Mouse (Mus musculus) liver, embryonic 18 days (tissue): ENCODE measurements around the gene Mal. TPM values are rescaled to one million over a fixed set of nuclear protein-coding genes. Genes with fewer than 3 reads are reported as not detected.

ENCODE experiments used
- polyA plus RNA-seq: library from polyadenylated mRNA; depleted of rRNA; stranded (reverse); fragments of >200 nt; gene quantifications from 2 replicates; pipeline ENCODE4 v1.2.3, GENCODE M21; 2012; rRNA removed

Gene Mal
- polyA plus RNA-seq, result 0.03 and 0.10 TPM in 2 replicates

GRCm38 (mm10) chr2:127656086-127656720, at the start of gene Mal:
Mal (minus strand) TSS chr2:127656695.

GRCm38 (mm10) chr2:127586694-127587513, 69.6 kb downstream of the Mal start, which contains the start of the genes Zfp661 and Mrps5:
Zfp661 (minus strand) TSS chr2:127587094.
Mrps5 (plus strand) TSS chr2:127587222.

Other genes with a start within 250 kb of the Mal start
- 0.60 and 0.61 TPM in 2 replicates for gene Gpat2, start 231.5 kb downstream of the Mal start, polyA plus RNA-seq
- gene Fahd2a, start 212.1 kb downstream of the Mal start, polyA plus RNA-seq, result 9.2 and 9.7 TPM in 2 replicates
- gene Kcnip3, start 134.6 kb downstream of the Mal start, polyA plus RNA-seq, result 0.50 and 0.65 TPM in 2 replicates
- gene Prom2, start 115.2 kb downstream of the Mal start, polyA plus RNA-seq, result not detected in 2 replicates
- 2.0 and 2.1 TPM in 2 replicates for gene Zfp661, start 69.6 kb downstream of the Mal start, polyA plus RNA-seq
- 47.2 and 49.9 TPM in 2 replicates for gene Mrps5, start 69.5 kb downstream of the Mal start, polyA plus RNA-seq
- 0.07 and 0.14 TPM in 2 replicates for gene Mall, start 73.2 kb upstream of the Mal start, polyA plus RNA-seq
- 2.5 and 2.9 TPM in 2 replicates for gene Nphp1, start 132.2 kb upstream of the Mal start, polyA plus RNA-seq
- gene Mtln, start 135.8 kb upstream of the Mal start, polyA plus RNA-seq, result 21.5 and 24.5 TPM in 2 replicates
- 8.2 and 8.8 TPM in 2 replicates for gene Bub1, start 175.2 kb upstream of the Mal start, polyA plus RNA-seq
- 0.03 and 0.06 TPM in 2 replicates for gene Acoxl, start 182.2 kb upstream of the Mal start, polyA plus RNA-seq